Mouse (Mus musculus) layer of hippocampus, postnatal 10 days (tissue): ENCODE measurements at regions not wholly inside any gene's neighbourhood (a gene's known extent, or its start where the extent isn't known, plus 50 kb on each side); places are given as distances from the start of the nearest gene placed in this dataset.
"Not testable (repeated sequence)": the region's sequence is repeated elsewhere in the genome, so short reads cannot be mapped to it uniquely, and the experiment has no call there.

Experiments
- DNase-seq, 2 experiments: peaks; one replicate each; pipeline ENCODE4 v3.0.0; 2021; ENCODE audit warnings: low spot score in 2 of 2

- no peak for DNase-seq
Measured at GRCm38 (mm10) chr17:13549975-13550895, 195.9 kb downstream of the Tcp10c start.

- DNase-seq: not testable (repeated sequence)
Measured at GRCm38 (mm10) chr17:13550896-13551267, 196.5 kb downstream of the Tcp10c start.

GRCm38 (mm10) chr17:13551693-13552404 is 197.5 kb downstream of the Tcp10c start:
- DNase-seq: not testable (repeated sequence)

- not testable (repeated sequence) for DNase-seq
Measured at GRCm38 (mm10) chr17:13552840-13553239, 198.5 kb downstream of the Tcp10c start.

GRCm38 (mm10) chr17:13555311-13556059 is 201.1 kb downstream of the Tcp10c start:
- DNase-seq: not testable (repeated sequence)

GRCm38 (mm10) chr17:13556060-13556660 is 201.8 kb downstream of the Tcp10c start:
- DNase-seq: not testable (repeated sequence)

- DNase-seq: no peak
Measured at GRCm38 (mm10) chr17:13558863-13559262, 201.5 kb upstream of the Afdn start.

GRCm38 (mm10) chr17:13561342-13561741 is 199.0 kb upstream of the Afdn start:
- DNase-seq: no peak

GRCm38 (mm10) chr17:13562974-13563373 is 197.4 kb upstream of the Afdn start:
- DNase-seq: no peak

GRCm38 (mm10) chr17:13564800-13565199 is 195.5 kb upstream of the Afdn start:
- DNase-seq: no peak

GRCm38 (mm10) chr17:13566680-13567079 is 193.7 kb upstream of the Afdn start:
- no peak for DNase-seq

GRCm38 (mm10) chr17:13567183-13567582 is 193.2 kb upstream of the Afdn start:
- no peak for DNase-seq

- DNase-seq: no peak
Measured at GRCm38 (mm10) chr17:13570796-13571195, 189.5 kb upstream of the Afdn start.

- no peak for DNase-seq
Measured at GRCm38 (mm10) chr17:13572204-13572833, 188.0 kb upstream of the Afdn start.

GRCm38 (mm10) chr17:13573036-13573435 is 187.3 kb upstream of the Afdn start:
- DNase-seq: no peak

GRCm38 (mm10) chr17:13574122-13574521 is 186.2 kb upstream of the Afdn start:
- no peak for DNase-seq

GRCm38 (mm10) chr17:13574682-13575444 is 185.5 kb upstream of the Afdn start:
- no peak for DNase-seq

- no peak for DNase-seq
Measured at GRCm38 (mm10) chr17:13577798-13578197, 182.5 kb upstream of the Afdn start.

- DNase-seq: no peak
Measured at GRCm38 (mm10) chr17:13581214-13581920, 179.0 kb upstream of the Afdn start.
